Mouse (Mus musculus) urinary bladder, adult 18-20 months (tissue): ENCODE results near the gene Mef2a.
A peak's percentile ranks its signal among the peaks of the same experiment; 100 is the strongest.

ENCODE experiments used
- DNase-seq, 2 experiments: peaks; one replicate each; pipeline ENCODE4 v3.0.0; 2022; ENCODE audit warnings: low spot score in 2 of 2, mixed read lengths in 2 of 2

Mef2a gene

GRCm38 (mm10) chr7:67372729-67373583 lies at the start of gene Mef2a:
TSS of gene Mef2a (minus strand) at chr7:67372858.
- peak; percentile 93 to 97 for DNase-seq

GRCm38 (mm10) chr7:67421476-67422186 lies 49.0 kb upstream of the Mef2a start:
- DNase-seq = no peak

GRCm38 (mm10) chr7:67421088-67421475 lies 48.4 kb upstream of the Mef2a start:
- no peak for DNase-seq

- no peak for DNase-seq
Measured at GRCm38 (mm10) chr7:67419591-67420314, 47.1 kb upstream of the Mef2a start.

- DNase-seq = no peak
Measured at GRCm38 (mm10) chr7:67418122-67418521, 45.5 kb upstream of the Mef2a start.

GRCm38 (mm10) chr7:67414766-67415165 lies 42.1 kb upstream of the Mef2a start:
- no peak for DNase-seq

GRCm38 (mm10) chr7:67412686-67413085 lies 40.0 kb upstream of the Mef2a start:
- no peak for DNase-seq

GRCm38 (mm10) chr7:67407019-67407418 lies 34.4 kb upstream of the Mef2a start:
- no peak for DNase-seq

GRCm38 (mm10) chr7:67404176-67404575 lies 31.5 kb upstream of the Mef2a start:
- no peak for DNase-seq

- DNase-seq = no peak
Measured at GRCm38 (mm10) chr7:67402353-67402752, 29.7 kb upstream of the Mef2a start.

- no peak for DNase-seq
Measured at GRCm38 (mm10) chr7:67401379-67401778, 28.7 kb upstream of the Mef2a start.

GRCm38 (mm10) chr7:67390760-67391159 lies 18.1 kb upstream of the Mef2a start:
- no peak for DNase-seq

GRCm38 (mm10) chr7:67390095-67390494 lies 17.4 kb upstream of the Mef2a start:
- no peak for DNase-seq

GRCm38 (mm10) chr7:67384942-67385872 lies 12.5 kb upstream of the Mef2a start:
- DNase-seq = peak in 1 of 2 experiments; percentile 24

- no peak for DNase-seq
Measured at GRCm38 (mm10) chr7:67380174-67381129, 7.8 kb upstream of the Mef2a start.

GRCm38 (mm10) chr7:67376796-67377195 lies 4.1 kb upstream of the Mef2a start:
- DNase-seq = no peak

- no peak for DNase-seq
Measured at GRCm38 (mm10) chr7:67373975-67374374, 1.3 kb upstream of the Mef2a start.

GRCm38 (mm10) chr7:67373584-67373960 lies 914 bp upstream of the Mef2a start:
- no peak for DNase-seq

- DNase-seq = peak; percentile 16 to 48
Measured at GRCm38 (mm10) chr7:67371891-67372672, 576 bp downstream of the Mef2a start.
